Mouse (Mus musculus) heart, postnatal 25 days (tissue): Measurements from ENCODE around the gene Stx1b. TPM values are rescaled to one million over a fixed set of nuclear protein-coding genes. Genes with fewer than 3 reads are reported as not detected.

Source experiments
- DNase-seq: peaks from one replicate; pipeline ENCODE4 v3.0.0; 2022; ENCODE audit warnings: low spot score
- intact Hi-C: fragments of 180-260 bp; cut with DNase I; formaldehyde crosslinking; loops from one replicate; pipeline ENCODE4 v1.15.1; 2025
- total RNA-seq, 2 experiments: library from RNA; stranded (reverse); gene quantifications; 2 replicates each; pipeline ENCODE4 v1.2.3; 2021

The Stx1b gene
- total RNA-seq, 2 experiments from 2014 or later = 0.39 to 0.42 TPM

GRCm38 (mm10) chr7:127820836-127821509 is 3.4 kb downstream of the Stx1b start:
- DNase-seq = no peak
- intact Hi-C loops = no loop called here

GRCm38 (mm10) chr7:127817776-127818175 is 6.6 kb downstream of the Stx1b start:
- intact Hi-C loops = no loop called here
- no peak for DNase-seq

GRCm38 (mm10) chr7:127817053-127817452 is 7.3 kb downstream of the Stx1b start:
- intact Hi-C loops = no loop called here
- no peak for DNase-seq

- DNase-seq = peak; percentile 53
- intact Hi-C loops = loop anchor here (2.0 kb wide), 1 partner anchor 15 kb away; the partner anchor contains the start of gene Hsd3b7
Observed at GRCm38 (mm10) chr7:127815954-127816821, 8.2 kb downstream of the Stx1b start.

GRCm38 (mm10) chr7:127815116-127815665 is 9.2 kb downstream of the Stx1b start:
- intact Hi-C loops = loop anchor here (2.0 kb wide), 1 partner anchor 14 kb away; the partner anchor contains the start of gene Hsd3b7
- no peak for DNase-seq

- peak; percentile 75 for DNase-seq
- intact Hi-C loops = loop anchor here (2.0 kb wide), 1 partner anchor 14 kb away; the partner anchor contains the start of gene Hsd3b7
Observed at GRCm38 (mm10) chr7:127814241-127814921, 10.0 kb downstream of the Stx1b start.

- intact Hi-C loops = loop anchor here (2.0 kb wide), 1 partner anchor 13 kb away; the partner anchor contains the start of gene Hsd3b7
- no peak for DNase-seq
Observed at GRCm38 (mm10) chr7:127813821-127814220, 10.5 kb downstream of the Stx1b start.

GRCm38 (mm10) chr7:127812292-127812691 is 12.1 kb downstream of the Stx1b start:
- no peak for DNase-seq
- intact Hi-C loops = no loop called here

GRCm38 (mm10) chr7:127811240-127811639 is 13.1 kb downstream of the Stx1b start:
- no peak for DNase-seq
- intact Hi-C loops = no loop called here

GRCm38 (mm10) chr7:127810650-127811049 is 13.7 kb downstream of the Stx1b start:
- intact Hi-C loops = no loop called here
- no peak for DNase-seq

- no peak for DNase-seq
- intact Hi-C loops = no loop called here
Observed at GRCm38 (mm10) chr7:127809846-127810245, 14.5 kb downstream of the Stx1b start.

- intact Hi-C loops = no loop called here
Observed at GRCm38 (mm10) chr7:127808821-127809220, 15.5 kb downstream of the Stx1b start.

GRCm38 (mm10) chr7:127802313-127802712 is 22.0 kb downstream of the Stx1b start:
- intact Hi-C loops = loop anchor here (5.0 kb wide), 1 partner anchor 90 kb away; the partner anchor contains the start of gene Prss53
- no peak for DNase-seq

More at GRCm38 (mm10) chr7:127808821-127809220, 15.5 kb downstream of the Stx1b start:
- no peak for DNase-seq

- intact Hi-C loops = loop anchor here (2.0 to 5.0 kb wide), 3 partner anchors 14 to 91 kb away; partner anchors contain the start of gene Prss53
Observed at GRCm38 (mm10) chr7:127801010-127801621, 23.2 kb downstream of the Stx1b start.

GRCm38 (mm10) chr7:127800435-127801009 is 23.8 kb downstream of the Stx1b start, which contains the start of gene Hsd3b7:
TSS of gene Hsd3b7 (plus strand) at chr7:127800604.
- intact Hi-C loops = loop anchor here (2.0 to 5.0 kb wide), 3 partner anchors 14 to 92 kb away; partner anchors contain the start of gene Prss53
- peak; percentile 87 for DNase-seq

More at GRCm38 (mm10) chr7:127801010-127801621, 23.2 kb downstream of the Stx1b start:
- no peak for DNase-seq

- DNase-seq = no peak
- intact Hi-C loops = loop anchor here (2.0 to 5.0 kb wide), 5 partner anchors 15 to 133 kb away; partner anchors contain the start of genes Prss53, Prss8, Zfp646 and Zfp668
Observed at GRCm38 (mm10) chr7:127799738-127800137, 24.6 kb downstream of the Stx1b start.

GRCm38 (mm10) chr7:127799211-127799610 is 25.1 kb downstream of the Stx1b start:
- intact Hi-C loops = loop anchor here (2.0 to 5.0 kb wide), 2 partner anchors 78 to 133 kb away; partner anchors contain the start of genes Prss8, Zfp646 and Zfp668

GRCm38 (mm10) chr7:127798591-127798990 is 25.8 kb downstream of the Stx1b start:
- intact Hi-C loops = loop anchor here (2.0 to 5.0 kb wide), 2 partner anchors 78 to 134 kb away; partner anchors contain the start of genes Prss8, Zfp646 and Zfp668
- no peak for DNase-seq

More at GRCm38 (mm10) chr7:127799211-127799610, 25.1 kb downstream of the Stx1b start:
- DNase-seq = no peak
